Mouse (Mus musculus) midbrain, embryonic 10.5 days (tissue): ENCODE measurements around the gene Eif4ebp2. TPM values are rescaled to one million over a fixed set of nuclear protein-coding genes. Genes with fewer than 3 reads are reported as not detected.

Source experiments
- polyA plus RNA-seq: library from polyadenylated mRNA; unstranded; fragments of >200 nt; fragmentation: Nextera tagmentation; extraction: Ambion mirVana; gene quantifications from 2 replicates; pipeline ENCODE4 v1.2.1, GENCODE M21; 2016

The Eif4ebp2 gene
- polyA plus RNA-seq, 1 experiment from 2014 or later = 89.4 TPM

Other genes with a start within 250 kb of the Eif4ebp2 start
- gene Adamts14, start 179.2 kb downstream of the Eif4ebp2 start, polyA plus RNA-seq = 0.33 and 0.34 TPM in 2 replicates
- gene Prf1, start 154.8 kb downstream of the Eif4ebp2 start, polyA plus RNA-seq = not detected in 2 replicates
- 35.8 and 36.1 TPM in 2 replicates for gene Pald1, start 69.1 kb downstream of the Eif4ebp2 start, polyA plus RNA-seq
- gene Nodal, start 34.7 kb downstream of the Eif4ebp2 start, polyA plus RNA-seq = 0.25 and 0.26 TPM in 2 replicates
- 10.1 and 12.1 TPM in 2 replicates for gene Lrrc20, start 23.1 kb upstream of the Eif4ebp2 start, polyA plus RNA-seq
- 0.11 and 0.15 TPM in 2 replicates for gene Npffr1, start 142.8 kb upstream of the Eif4ebp2 start, polyA plus RNA-seq
- gene Ppa1, start 195.9 kb upstream of the Eif4ebp2 start, polyA plus RNA-seq = 310 and 362 TPM in 2 replicates
- gene Sar1a, start 227.6 kb upstream of the Eif4ebp2 start, polyA plus RNA-seq = 232 and 244 TPM in 2 replicates
- 27.4 and 28.7 TPM in 2 replicates for gene Tysnd1, start 242.9 kb upstream of the Eif4ebp2 start, polyA plus RNA-seq